Mouse (Mus musculus) MEL (cell line): ENCODE measurements around the gene Dclk1. TPM values are rescaled to one million over a fixed set of nuclear protein-coding genes. Genes with fewer than 3 reads are reported as not detected.

Source experiments
- DNase-seq: peaks from one replicate; pipeline ENCODE4 v3.0.0; 2011; ENCODE audit warnings: low read depth, low spot score
- H3K27ac ChIP-seq: 2 replicates; pipeline ENCODE4 v1.5.1; 2012; ENCODE audit warnings: low read depth, mild to moderate bottlenecking, control low read depth, low read length, moderate library complexity; ENCODE audit not compliant: control insufficient read depth
- H3K27me3 ChIP-seq, 2 experiments: fragments of 150-350 bp in 1 of 2; sonication (generic) in 1 of 2; 2 replicates each; pipeline ENCODE4 v1.6.1; 2012; ENCODE audit warnings: low read length in 2 of 2, mild to moderate bottlenecking in 2 of 2, improper control_type of control experiment in 1 of 2, moderate library complexity in 1 of 2; ENCODE audit not compliant: insufficient read depth in 2 of 2, control insufficient read depth in 1 of 2
- H3K36me3 ChIP-seq, 2 experiments: 2 replicates each; pipeline ENCODE4 v1.6.1; 2012 to 2014; ENCODE audit warnings: low read length in 2 of 2, improper control_type of control experiment in 1 of 2, inconsistent platforms in 1 of 2, mild to moderate bottlenecking in 1 of 2; ENCODE audit not compliant: insufficient read depth in 2 of 2, control insufficient read depth in 1 of 2
- H3K4me1 ChIP-seq, 2 experiments: fragments of 150-350 bp in 1 of 2; sonication (generic) in 1 of 2; 2 replicates each; pipeline ENCODE4 v1.6.1; 2012; ENCODE audit warnings: low read length in 2 of 2, improper control_type of control experiment in 1 of 2, mild to moderate bottlenecking in 1 of 2; ENCODE audit not compliant: insufficient read depth in 2 of 2, control insufficient read depth in 1 of 2
- H3K4me3 ChIP-seq, 2 experiments: fragments of 150-350 bp in 1 of 2; sonication (generic) in 1 of 2; 2 replicates each; pipeline ENCODE4 v1.5.1; 2012; ENCODE audit warnings: low read depth in 2 of 2, low read length in 2 of 2, mild to moderate bottlenecking in 2 of 2, moderate library complexity in 2 of 2, control low read depth in 1 of 2, improper control_type of control experiment in 1 of 2; ENCODE audit not compliant: control insufficient read depth in 1 of 2, insufficient read depth in 1 of 2
- H3K79me2 ChIP-seq: 2 replicates; pipeline ENCODE4 v1.6.1; 2012; ENCODE audit warnings: mild to moderate bottlenecking, low read length, moderate library complexity; ENCODE audit not compliant: control insufficient read depth, poor library complexity, insufficient read depth
- H3K9ac ChIP-seq: 2 replicates; pipeline ENCODE4 v1.6.1; 2012; ENCODE audit warnings: low read depth, mild to moderate bottlenecking, control low read depth, low read length, moderate library complexity; ENCODE audit not compliant: control insufficient read depth, poor library complexity, severe bottlenecking
- H3K9me3 ChIP-seq: fragments of 150-350 bp; sonication (generic); replicated peaks from 2 replicates; pipeline ENCODE4 v1.6.1; 2012; ENCODE audit warnings: mild to moderate bottlenecking, low read length, improper control_type of control experiment, moderate library complexity; ENCODE audit not compliant: insufficient read depth
- E2F4 ChIP-seq: IDR thresholded peaks from 2 replicates; pipeline ENCODE4 v1.6.1; 2011; ENCODE audit warnings: low read depth, low read length, improper control_type of control experiment, borderline replicate concordance
- ELF1 ChIP-seq: IDR thresholded peaks from 2 replicates; pipeline ENCODE4 v1.6.1; 2014; ENCODE audit warnings: low read depth, mild to moderate bottlenecking, inconsistent platforms, low read length, improper control_type of control experiment, moderate library complexity
- JUND ChIP-seq: IDR thresholded peaks from 2 replicates; pipeline ENCODE4 v1.6.1; 2011; ENCODE audit warnings: low read depth, mild to moderate bottlenecking, improper control_type of control experiment, low read length
- MEF2A ChIP-seq: IDR thresholded peaks from 2 replicates; pipeline ENCODE4 v1.6.1; 2014; ENCODE audit warnings: low read depth, mild to moderate bottlenecking, inconsistent platforms, low read length, improper control_type of control experiment; ENCODE audit not compliant: poor library complexity, insufficient replicate concordance, severe bottlenecking; ENCODE audit errors: extremely low read depth
- MYB ChIP-seq: IDR thresholded peaks from 2 replicates; pipeline ENCODE4 v1.6.1; 2011; ENCODE audit warnings: mild to moderate bottlenecking, low read depth, low read length, improper control_type of control experiment
- MYC ChIP-seq: IDR thresholded peaks from 2 replicates; pipeline ENCODE4 v1.6.1; 2011; ENCODE audit warnings: low read depth, mild to moderate bottlenecking, low read length, improper control_type of control experiment, moderate library complexity
- POLR2AphosphoS2 ChIP-seq: IDR thresholded peaks from 2 replicates; pipeline ENCODE4 v1.6.1; 2011; ENCODE audit warnings: low read length, improper control_type of control experiment
- SIN3A ChIP-seq: IDR thresholded peaks from 2 replicates; pipeline ENCODE4 v1.6.1; 2012; ENCODE audit warnings: low read length, improper control_type of control experiment, inconsistent platforms
- TAL1 ChIP-seq: IDR thresholded peaks from 2 replicates; pipeline ENCODE4 v1.6.1; 2012; ENCODE audit warnings: mild to moderate bottlenecking, inconsistent platforms, low read length, moderate library complexity, mixed read lengths
- ZNF384 ChIP-seq: IDR thresholded peaks from 2 replicates; pipeline ENCODE4 v1.6.1; 2012; ENCODE audit warnings: low read depth, mild to moderate bottlenecking, inconsistent platforms, low read length, improper control_type of control experiment
- polyA plus RNA-seq, 2 experiments: library from polyadenylated mRNA; stranded (reverse) in 1 of 2; unstranded in 1 of 2; fragments of >175 nt in 1 of 2; fragments of >200 nt in 1 of 2; gene quantifications; 2 replicates each; pipeline versions ENCODE4 v1.2.1 to v1.2.4; 2012; ENCODE audit warnings: low replicate concordance in 2 of 2, low read depth in 1 of 2; ENCODE audit not compliant: insufficient read length in 2 of 2, insufficient read depth in 1 of 2, missing spikeins in 1 of 2
- total RNA-seq: library from RNA; depleted of rRNA; stranded (reverse); fragments of 300-350 nt; gene quantifications from 2 replicates; pipeline ENCODE4 v1.2.3, GENCODE M21; 2012

The Dclk1 gene
- total and polyA plus RNA-seq, 3 experiments, result not detected

- H3K27me3 ChIP-seq, result no peaks in the 10 kb centered on the region
- no peaks in the 10 kb centered on the region for H3K79me2 ChIP-seq
- H3K27ac ChIP-seq, result no peak overlapping the region
- H3K4me1 ChIP-seq, result no peaks in the 10 kb centered on the region
- H3K9ac ChIP-seq, result no peak overlapping the region
- H3K36me3 ChIP-seq, result no peaks in the 10 kb centered on the region
- no peak for DNase-seq
- no peaks in the 10 kb centered on the region for H3K9me3 ChIP-seq
- H3K4me3 ChIP-seq, result no peak overlapping the region
- TF ChIP-seq E2F4, result no peak
- no peak for TF ChIP-seq POLR2AphosphoS2
- no peak for TF ChIP-seq TAL1
These were observed 209.7 kb downstream of the Dclk1 start for GRCm38 (mm10) chr3:55451877-55452276.

- H3K36me3 ChIP-seq, result no peaks in the 10 kb centered on the region
- H3K27me3 ChIP-seq, result no peaks in the 10 kb centered on the region
- TF ChIP-seq TAL1 (no peak), ELF1 (no peak), SIN3A (no peak), MYB (no peak), MEF2A (no peak), ZNF384 (no peak)
- H3K4me1 ChIP-seq, result no peaks in the 10 kb centered on the region
- H3K79me2 ChIP-seq, result no peaks in the 10 kb centered on the region
- H3K4me3 ChIP-seq, result no peak overlapping the region
- H3K9me3 ChIP-seq, result no peaks in the 10 kb centered on the region
- no peak for DNase-seq
- H3K27ac ChIP-seq, result no peak overlapping the region
- H3K9ac ChIP-seq, result no peak overlapping the region
These were observed 210.3 kb downstream of the Dclk1 start for GRCm38 (mm10) chr3:55452464-55452863.

- H3K9me3 ChIP-seq, result no peaks in the 10 kb centered on the region
- H3K36me3 ChIP-seq, result no peaks in the 10 kb centered on the region
- H3K4me3 ChIP-seq, result no peak overlapping the region
- TF ChIP-seq MYC (no peak), E2F4 (no peak), JUND (no peak)
- no peak overlapping the region for H3K27ac ChIP-seq
- no peak for DNase-seq
- no peak overlapping the region for H3K9ac ChIP-seq
- no peaks in the 10 kb centered on the region for H3K4me1 ChIP-seq
- H3K27me3 ChIP-seq, result no peaks in the 10 kb centered on the region
- no peaks in the 10 kb centered on the region for H3K79me2 ChIP-seq
These were observed 218.9 kb downstream of the Dclk1 start for GRCm38 (mm10) chr3:55461092-55461491.
